Mouse (Mus musculus) liver, adult 2 months (tissue): ENCODE results near the gene Wdr35. TPM values are rescaled to one million over a fixed set of nuclear protein-coding genes. Genes with fewer than 3 reads are reported as not detected.

Source experiments
- DNase-seq: peaks from one replicate; pipeline ENCODE4 v3.0.0-alpha.2; 2011; ENCODE audit warnings: low read depth, low spot score; ENCODE audit errors: extremely low read depth
- H3K27ac ChIP-seq: fragments of 200-500 bp; replicated peaks from 2 replicates; pipeline ENCODE4 v1.5.1; 2012; ENCODE audit warnings: low read depth, mild to moderate bottlenecking, control low read depth, inconsistent platforms, low read length; ENCODE audit not compliant: insufficient read depth
- H3K27me3 ChIP-seq: fragments of 200-500 bp; 2 replicates; pipeline ENCODE4 v1.6.1; 2012; ENCODE audit warnings: mild to moderate bottlenecking, moderate library complexity, low read length, inconsistent platforms; ENCODE audit not compliant: control insufficient read depth, insufficient read depth
- H3K36me3 ChIP-seq: fragments of 200-500 bp; 2 replicates; pipeline ENCODE4 v1.6.1; 2012; ENCODE audit warnings: low read length, inconsistent platforms; ENCODE audit not compliant: control insufficient read depth, insufficient read depth
- H3K4me1 ChIP-seq: fragments of 200-500 bp; 2 replicates; pipeline ENCODE4 v1.6.1; 2011; ENCODE audit warnings: low read length; ENCODE audit not compliant: control insufficient read depth, insufficient read depth
- H3K4me3 ChIP-seq: fragments of 200-500 bp; 2 replicates; pipeline ENCODE4 v1.5.1; 2011; ENCODE audit warnings: low read depth, mild to moderate bottlenecking, control low read depth, low read length, moderate library complexity; ENCODE audit not compliant: insufficient read depth
- H3K79me2 ChIP-seq: fragments of 200-500 bp; 2 replicates; pipeline ENCODE4 v1.6.1; 2012; ENCODE audit warnings: inconsistent platforms, mild to moderate bottlenecking, low read length, moderate library complexity; ENCODE audit not compliant: control insufficient read depth, insufficient read depth
- H3K9ac ChIP-seq: fragments of 200-500 bp; 2 replicates; pipeline ENCODE4 v1.6.1; 2012; ENCODE audit warnings: low read depth, mild to moderate bottlenecking, control low read depth, inconsistent platforms, low read length
- CTCF ChIP-seq: fragments of 200-500 bp; IDR thresholded peaks from 2 replicates; pipeline ENCODE4 v1.5.1; 2011; ENCODE audit warnings: low read depth, low read length, control low read depth
- POLR2A ChIP-seq: fragments of 200-500 bp; IDR thresholded peaks from 2 replicates; pipeline ENCODE4 v1.6.1; 2011; ENCODE audit warnings: low read length, control low read depth; ENCODE audit not compliant: insufficient read depth; ENCODE audit errors: extremely low read depth
- WGBS: fragments of 180-500 bp; shearing (Covaris S2); methylation state at CpG from one replicate; pipeline ENCODE4 v1.1.7; 2018; 5-methylcytosine and 5-hydroxymethylcytosine counted together
- polyA plus RNA-seq: library from polyadenylated mRNA; depleted of rRNA; stranded (reverse); fragments of >200 nt; gene quantifications from 2 replicates; pipeline ENCODE4 v1.2.3, GENCODE M21; 2012; rRNA removed
- total RNA-seq: library from RNA; depleted of rRNA; stranded (reverse); fragments of >200 nt; gene quantifications from 2 replicates; pipeline ENCODE4 v1.2.3, GENCODE M21; 2014; rRNA removed

The Wdr35 gene
- total and polyA plus RNA-seq, 2 experiments: 0.59 to 3.0 TPM

- H3K27me3 ChIP-seq: no peaks in the 10 kb centered on the region
- H3K4me1 ChIP-seq: no peaks in the 10 kb centered on the region; the same call in 1 of the 2 replicates
- H3K9ac ChIP-seq: no peak overlapping the region
- H3K79me2 ChIP-seq: no peaks in the 10 kb centered on the region
- TF ChIP-seq POLR2A: no peak
- no peak for TF ChIP-seq CTCF
- no peak for DNase-seq
- 91% methylated on average over 3 of the region's 3 CpGs for WGBS
- no peak overlapping the region for H3K4me3 ChIP-seq
- H3K36me3 ChIP-seq: no peaks in the 10 kb centered on the region
- H3K27ac ChIP-seq: no peak overlapping the region
Measured at GRCm38 (mm10) chr12:9077554-9078125, 103.9 kb downstream of the Wdr35 start.

Other genes starting within 250 kb of the Wdr35 start
- 164 and 316 TPM in 2 replicates for gene Sdc1, start 202.6 kb upstream of the Wdr35 start, total RNA-seq
- 321 and 421 TPM in 2 replicates for gene Sdc1, start 202.6 kb upstream of the Wdr35 start, polyA plus RNA-seq
- gene Laptm4a, start 52.2 kb upstream of the Wdr35 start, total RNA-seq: 197 and 202 TPM in 2 replicates
- gene Laptm4a, start 52.2 kb upstream of the Wdr35 start, polyA plus RNA-seq: 155 TPM in 2 replicates
- not detected in 2 replicates for gene Matn3, start 26.0 kb upstream of the Wdr35 start, total RNA-seq
- not detected in 2 replicates for gene Matn3, start 26.0 kb upstream of the Wdr35 start, polyA plus RNA-seq
- 22.1 and 22.2 TPM in 2 replicates for gene Ttc32, start 56.1 kb downstream of the Wdr35 start, total RNA-seq
- 13.8 and 15.9 TPM in 2 replicates for gene Ttc32, start 56.1 kb downstream of the Wdr35 start, polyA plus RNA-seq